Mouse (Mus musculus): ENCODE measurements around the gene Olfr530. TPM values are rescaled to one million over a fixed set of nuclear protein-coding genes. Genes with fewer than 3 reads are reported as not detected.

Olfr530 gene
- not detected for total RNA-seq (2021)
- long read RNA-seq, experiment 1, result 0 reads
- long read RNA-seq, experiment 2, result 0 reads

DNA sequence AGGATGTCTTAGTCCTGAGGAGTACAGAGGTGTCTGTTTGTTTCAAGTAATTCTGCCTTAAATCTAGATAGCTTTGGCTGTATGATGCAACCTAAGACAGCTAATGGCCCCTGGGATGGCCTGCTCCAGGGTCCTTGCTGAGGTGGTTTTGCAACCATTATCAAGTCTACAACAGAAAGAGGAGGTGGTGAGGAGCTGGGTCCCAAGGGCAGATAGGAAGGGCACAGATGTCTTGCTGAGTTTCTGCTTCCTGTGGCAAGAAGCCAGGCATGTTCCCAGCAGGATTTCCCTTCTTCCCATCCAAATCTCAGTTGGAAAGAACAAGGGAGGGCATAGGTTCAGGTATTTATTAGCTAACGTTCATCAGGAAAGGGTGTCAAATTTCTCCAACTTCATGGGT lies at the start of gene Olfr530:
Gene Olfr530 (minus strand): TSS at position 101 of the 400 bp plus-strand sequence.
- DNase-seq, result no peak

DNA sequence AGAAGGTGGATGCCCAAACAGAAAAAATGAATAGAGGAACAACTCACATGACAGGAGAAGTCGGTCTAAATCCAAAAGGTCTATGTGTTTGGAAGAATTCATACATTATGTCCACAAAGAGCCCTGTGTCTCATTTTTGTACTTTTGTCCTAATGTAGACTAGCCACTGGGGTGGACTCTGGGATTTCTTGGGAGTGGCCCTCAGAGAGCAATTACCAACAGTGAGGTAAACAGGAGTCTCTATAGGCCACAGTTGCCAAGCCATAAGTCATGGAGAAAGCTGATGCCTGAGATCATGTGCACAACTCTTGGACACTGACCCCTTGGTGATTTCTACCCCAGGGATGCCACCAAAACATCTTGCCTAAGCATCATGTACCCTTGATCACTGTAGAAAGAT lies 45.4 kb upstream of the Olfr530 start, which contains the start of gene Olfr532:
Gene Olfr532 (minus strand): TSS at position 101 of the 400 bp plus-strand sequence.
- no peak for DNase-seq

DNA sequence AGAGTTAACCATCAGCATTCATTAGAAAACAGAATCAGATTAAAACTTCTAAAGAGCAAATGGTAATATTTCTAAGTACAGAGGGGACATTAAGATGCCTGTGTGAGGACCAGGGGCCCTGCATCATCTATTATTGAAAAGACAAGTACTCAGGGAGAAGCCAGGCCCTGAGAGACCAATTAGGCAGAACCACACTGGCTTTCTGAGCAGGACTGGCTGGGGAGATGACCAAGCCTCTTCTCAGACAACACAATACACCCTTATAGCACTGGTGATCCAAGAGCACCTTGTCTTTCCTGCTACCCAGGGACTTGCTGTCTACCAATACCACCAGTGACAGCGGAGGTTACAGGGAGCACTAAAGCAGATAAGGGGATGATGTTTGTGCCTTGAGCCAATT lies 26.7 kb upstream of the Olfr530 start, which contains the start of gene Olfr531:
Gene Olfr531 (minus strand): TSS at position 101 of the 400 bp plus-strand sequence.
- DNase-seq, result no peak

DNA sequence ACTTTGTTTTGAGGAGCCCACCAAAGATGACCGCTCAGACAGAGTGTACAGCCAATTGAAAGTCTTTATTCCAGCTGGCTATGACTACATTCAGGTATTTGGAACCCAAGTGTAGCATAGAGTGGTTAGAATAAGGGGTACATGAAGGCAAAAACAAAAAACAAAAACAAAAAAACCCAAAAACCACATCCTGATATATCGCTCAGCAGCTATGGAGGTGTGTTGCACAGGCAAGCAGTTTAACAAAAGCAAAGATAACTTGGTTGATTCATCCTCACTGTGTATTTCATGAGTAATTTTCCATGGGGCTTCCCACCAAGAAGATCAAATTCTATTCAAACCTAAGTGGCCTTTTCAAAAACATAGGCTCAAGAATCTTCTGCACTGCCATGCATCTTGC lies 780 bp upstream of the Olfr530 start:
- DNase-seq, result no peak

DNA sequence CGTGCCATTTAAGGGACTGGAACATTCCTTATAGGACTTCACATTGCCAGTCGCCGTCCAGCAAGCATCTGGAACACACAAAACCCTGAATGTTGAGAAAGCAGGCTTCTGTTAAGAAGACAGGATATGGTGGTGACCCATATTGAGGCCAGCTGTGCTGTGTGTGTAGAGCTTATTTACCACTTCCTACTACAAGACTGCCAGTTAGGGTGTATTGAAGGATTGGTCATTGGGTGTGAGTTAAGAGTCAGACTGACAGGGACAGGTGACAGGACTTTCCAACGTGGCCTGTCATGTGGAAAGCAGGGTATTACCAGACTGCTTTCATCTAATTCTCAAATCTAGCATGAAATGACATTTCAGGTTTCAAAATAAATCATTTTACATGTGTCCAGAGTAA lies 1.8 kb downstream of the Olfr530 start:
- DNase-seq, result no peak

DNA sequence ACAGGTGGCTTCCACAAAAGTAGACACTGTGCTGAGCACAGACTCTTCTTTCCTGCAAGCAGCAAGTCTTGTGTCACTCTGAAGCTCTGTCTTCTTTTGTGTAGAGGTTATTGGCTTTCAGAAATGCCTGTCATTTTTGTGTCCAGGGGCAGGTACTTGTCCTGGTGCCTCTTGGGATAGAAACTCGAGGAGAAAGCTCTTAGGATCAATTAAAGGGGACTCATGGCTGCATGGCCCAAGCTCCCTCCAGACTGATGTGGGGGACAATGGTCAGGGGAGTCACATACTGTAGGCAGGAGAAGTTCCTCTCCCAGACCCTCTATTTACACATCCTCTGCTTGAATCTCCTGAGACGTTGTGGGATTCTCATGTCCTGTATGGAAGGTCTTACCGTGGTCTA lies 14.6 kb downstream of the Olfr530 start, which contains the start of gene Olfr60:
Gene Olfr60 (minus strand): TSS at position 101 of the 400 bp plus-strand sequence.
- no peak for DNase-seq

DNA sequence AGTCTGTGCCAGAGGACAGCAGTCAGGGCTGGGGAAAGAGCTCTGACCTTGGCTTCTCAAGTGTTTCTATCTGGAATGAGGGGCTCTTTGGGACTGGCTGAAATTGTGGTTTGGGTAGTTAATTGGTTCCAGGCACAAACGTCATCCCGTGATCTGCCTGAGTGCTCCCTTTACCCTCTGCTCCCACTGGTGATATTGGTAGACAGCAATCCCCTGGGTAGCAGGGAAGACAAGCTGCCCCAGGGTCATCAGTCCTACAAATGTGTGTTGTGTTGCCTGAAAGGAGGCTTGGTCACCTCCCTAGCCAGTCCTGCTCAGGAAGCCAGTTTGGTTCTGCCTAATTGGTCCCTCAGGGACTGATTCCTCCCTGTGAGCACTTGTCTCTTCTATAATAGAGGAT lies 42.4 kb downstream of the Olfr530 start, which contains the start of gene Olfr527:
Gene Olfr527 (plus strand): TSS at position 301 of the 400 bp plus-strand sequence.
- no peak for DNase-seq

DNA sequence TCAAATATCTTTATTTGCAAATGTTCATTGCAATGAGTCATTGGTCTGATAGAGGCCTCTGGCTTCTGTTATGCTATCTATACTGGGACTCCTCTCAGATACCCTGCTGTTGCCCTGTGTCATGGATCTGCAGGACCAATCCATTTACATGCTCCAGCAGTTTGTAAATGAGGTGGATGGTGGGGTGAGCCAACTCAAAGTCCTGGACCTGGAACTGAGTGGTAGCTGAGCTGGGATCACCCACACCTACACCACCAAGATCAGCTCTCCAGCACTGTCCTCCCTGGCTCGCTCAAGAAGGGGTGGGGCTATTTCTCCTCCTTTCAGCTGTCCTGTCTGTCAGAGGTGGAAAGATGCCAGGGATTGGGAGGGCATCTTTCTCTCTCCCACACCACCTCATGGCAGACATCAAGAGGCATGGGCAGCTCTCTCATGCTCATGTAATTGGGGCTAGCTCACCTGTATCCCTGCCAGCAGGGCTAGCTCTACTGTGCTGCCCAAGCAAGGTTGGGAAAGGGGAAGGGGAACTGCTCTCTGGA lies 46.3 kb downstream of the Olfr530 start:
- no peak for DNase-seq

Other genes with a start within 250 kb of the Olfr530 start
- 10 to 100 TPM; 42.0 to 45.9 TPM for gene Mtg1, start 238.8 kb downstream of the Olfr530 start, total RNA-seq (2021)
- 1 to 10 TPM; 1.7 to 2.0 TPM for gene Sprn, start 221.5 kb downstream of the Olfr530 start, total RNA-seq (2021)
- not detected for gene Olfr522, start 211.6 kb downstream of the Olfr530 start, total RNA-seq (2021)
- gene Olfr523, start 203.1 kb downstream of the Olfr530 start, total RNA-seq (2021), result not detected
- gene Olfr524, start 170.4 kb downstream of the Olfr530 start, total RNA-seq (2021), result not detected
- under 1 TPM in 1 of 2 experiments, not detected in 1; 0.12 TPM for gene Cd163l1, start 158.1 kb downstream of the Olfr530 start, total RNA-seq (2021)
- gene 5830411N06Rik, start 129.0 kb downstream of the Olfr530 start, total RNA-seq (2021), result not detected
- gene Olfr525, start 55.5 kb downstream of the Olfr530 start, total RNA-seq (2021), result not detected
- gene Olfr527, start 42.3 kb downstream of the Olfr530 start, total RNA-seq (2021), result not detected
- gene Olfr60, start 14.7 kb downstream of the Olfr530 start, total RNA-seq (2021), result not detected
- not detected for gene Olfr531, start 26.6 kb upstream of the Olfr530 start, total RNA-seq (2021)
- not detected for gene Olfr532, start 45.3 kb upstream of the Olfr530 start, total RNA-seq (2021)
- not detected for gene Olfr533, start 87.0 kb upstream of the Olfr530 start, total RNA-seq (2021)
- not detected for gene Olfr535, start 107.9 kb upstream of the Olfr530 start, total RNA-seq (2021)
- gene Olfr536, start 131.1 kb upstream of the Olfr530 start, total RNA-seq (2021), result not detected
- gene Olfr538, start 191.6 kb upstream of the Olfr530 start, total RNA-seq (2021), result not detected
- gene Olfr46, start 224.9 kb upstream of the Olfr530 start, total RNA-seq (2021), result not detected

Measured in adrenal gland, postnatal 10 days (tissue).